In the genomic region with DNA sequence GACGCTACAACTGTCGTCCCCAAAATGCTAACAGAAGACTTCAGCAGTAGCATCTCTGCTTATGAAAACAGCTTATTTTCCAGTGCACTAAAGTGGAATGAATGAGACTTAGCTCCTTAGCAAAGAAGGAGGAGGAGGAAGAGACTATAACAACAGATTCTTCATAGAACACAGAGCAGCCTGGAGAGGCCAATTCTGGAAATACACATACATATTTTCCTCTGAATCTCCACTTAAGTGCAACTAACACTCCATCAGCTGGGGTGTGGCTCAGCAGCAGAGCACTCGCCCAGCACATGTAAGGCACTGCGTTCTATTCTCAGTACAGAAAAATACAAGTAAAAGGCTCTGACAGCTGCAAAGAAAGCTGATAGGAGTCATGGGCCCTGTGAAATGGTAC, we compare ENCODE assay signal across 11 mouse cellular contexts.
"Had no signal": no experiment of that assay in that cellular context is flagged by ENCODE, and none has a peak within 500 bp of the region (broad histone marks: within the 10 kb centered on the region; RNA-seq: fewer than 3 reads in every experiment).

No protein-coding gene starts in this region.

- DNase-seq: kidney, adult 2 months; kidney, postnatal 25 days; left cerebral cortex, postnatal 4 days; liver, embryonic 13.5 days; lung, adult 2 months; lung, postnatal 14 days; midbrain, embryonic 14.5 days; thymus, adult 2 months; thymus, postnatal 14 days; thymus, postnatal 4 days had no signal

- ATAC-seq: intestine, postnatal 0 days had no signal
